Mouse (Mus musculus): ENCODE results near the gene Zfp503. TPM values are rescaled to one million over a fixed set of nuclear protein-coding genes. Genes with fewer than 3 reads are reported as not detected.

Gene Zfp503
- polyA plus RNA-seq, 1 experiment: 18.2 TPM

DNA sequence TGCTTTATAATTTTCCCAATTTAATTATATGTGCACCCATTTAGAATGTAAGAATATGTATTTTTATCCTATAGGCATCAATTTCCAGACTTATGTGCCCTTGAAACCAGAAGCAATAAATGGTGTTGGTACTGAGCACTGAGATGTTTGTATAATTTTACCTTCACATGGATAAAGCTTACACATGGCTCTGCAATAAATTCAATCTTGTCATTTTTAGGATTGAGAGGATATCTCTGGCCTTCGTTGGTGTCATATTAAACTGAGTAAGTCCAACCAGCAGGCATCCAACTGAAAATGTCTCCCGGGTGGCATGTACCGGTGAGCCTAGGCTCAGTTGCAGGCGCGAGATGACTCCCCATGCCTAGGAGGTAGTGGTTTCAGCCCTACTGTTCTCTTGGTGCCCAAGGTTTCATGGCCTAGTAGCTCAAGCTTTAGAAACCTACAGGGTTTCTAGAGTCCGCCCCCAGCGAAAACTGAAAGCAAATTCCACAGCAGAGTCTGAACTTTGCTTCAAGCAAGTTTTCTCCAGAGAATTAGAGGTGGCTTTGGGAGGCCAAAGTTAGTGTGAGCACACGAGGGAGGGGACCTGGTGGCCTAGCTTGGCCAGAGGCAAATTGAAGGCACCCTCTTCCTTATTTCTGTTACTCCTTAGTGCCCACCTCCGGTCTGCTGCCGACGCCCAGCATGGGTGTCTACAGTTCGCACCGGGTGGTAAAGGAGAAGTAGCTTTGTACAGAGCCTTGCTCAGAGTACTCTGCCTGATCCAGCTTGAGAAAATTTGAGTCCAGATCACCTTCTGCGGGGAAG, 4.1 kb upstream of the Zfp503 start:
- Histone ChIP-seq H3K27ac (ENCODE audit: insufficient read depth, low read depth, low read length) (peak overlapping the region; percentile 83), H3K4me1 (ENCODE audit: control insufficient read depth, insufficient read depth, insufficient read length, low read length) (peaks cover 15% of the 10 kb centered on the region), H3K36me3 (ENCODE audit: control insufficient read depth, insufficient read depth, low read length) (no peaks in the 10 kb centered on the region), H3K27me3 (ENCODE audit: control insufficient read depth, insufficient read depth, low read length) (no peaks in the 10 kb centered on the region), H3K4me3 (ENCODE audit: low read depth, low read length) (peak overlapping the region; percentile 56)
- TF ChIP-seq POLR2A (IDR thresholded peaks at IDR 0.05; ENCODE audit: low read depth, low read length) (no peak), CTCF (IDR thresholded peaks at IDR 0.05; ENCODE audit: extremely low read depth, insufficient read length, insufficient replicate concordance, low read depth, low read length) (no peak)
- WGBS: 15% methylated on average over 14 of the region's 14 CpGs

DNA sequence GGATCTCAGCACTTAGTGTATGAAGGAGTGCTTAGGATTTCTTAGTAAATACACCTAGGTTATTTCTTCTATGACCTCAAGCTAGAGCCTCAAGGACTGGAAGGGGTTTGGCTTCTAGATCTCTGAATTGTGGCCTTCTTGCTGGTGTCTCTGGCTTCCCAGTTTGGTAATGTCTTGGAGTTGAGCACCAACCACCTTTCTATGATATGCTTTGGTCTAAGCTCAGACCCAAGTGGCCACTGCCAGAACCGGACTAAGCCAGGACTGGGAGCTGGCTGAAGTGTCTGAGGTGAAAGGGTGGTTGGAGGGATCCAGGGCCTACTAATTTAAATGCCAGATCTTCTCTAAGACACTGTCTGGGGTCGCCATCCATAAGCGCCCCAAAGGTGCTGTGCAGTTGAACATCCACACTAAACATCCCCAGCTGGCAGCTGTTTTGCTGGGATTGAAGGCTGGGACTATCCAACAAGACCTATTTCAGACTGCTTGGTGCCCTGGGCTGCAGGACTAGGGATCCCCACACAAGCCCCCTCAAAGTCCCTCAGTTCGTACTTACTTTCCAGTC, 3.0 kb upstream of the Zfp503 start:
- H3K4me3 ChIP-seq (ENCODE audit: low read depth, low read length): no peak overlapping the region
- H3K27ac ChIP-seq (ENCODE audit: insufficient read depth, low read depth, low read length): peak overlapping the region; percentile 18; the same call in 1 of the 2 replicates
- no peaks in the 10 kb centered on the region for H3K27me3 ChIP-seq (ENCODE audit: control insufficient read depth, insufficient read depth, low read length)
- peaks cover 15% of the 10 kb centered on the region for H3K4me1 ChIP-seq (ENCODE audit: control insufficient read depth, insufficient read depth, insufficient read length, low read length)
- TF ChIP-seq CTCF (IDR thresholded peaks at IDR 0.05; ENCODE audit: extremely low read depth, insufficient read length, insufficient replicate concordance, low read depth, low read length) (no peak), POLR2A (IDR thresholded peaks at IDR 0.05; ENCODE audit: low read depth, low read length) (no peak)
- WGBS: 88% methylated on average over 4 of the region's 4 CpGs
- no peaks in the 10 kb centered on the region for H3K36me3 ChIP-seq (ENCODE audit: control insufficient read depth, insufficient read depth, low read length)

DNA sequence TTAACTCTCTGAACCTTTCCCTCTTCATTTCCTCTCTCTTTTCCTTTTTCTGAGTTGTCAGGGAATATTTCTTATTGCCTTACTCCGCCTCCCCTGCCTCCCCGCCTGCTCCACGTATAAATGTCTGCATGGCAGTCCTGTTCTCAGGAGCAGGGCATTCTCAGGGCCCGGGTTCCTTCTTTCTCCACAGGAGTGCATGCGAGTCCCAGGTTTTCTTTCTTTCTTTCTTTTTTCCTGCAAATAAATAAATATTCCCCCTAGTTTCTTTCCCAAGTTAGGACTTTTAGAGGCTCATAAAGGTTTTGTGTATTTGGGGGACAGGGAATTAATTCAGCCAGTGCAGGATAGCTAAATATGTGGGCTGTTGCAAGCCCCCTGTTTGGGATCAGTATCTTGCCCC, 2.5 kb upstream of the Zfp503 start:
- 30% methylated on average over 5 of the region's 5 CpGs for WGBS
- no peak for TF ChIP-seq POLR2A (IDR thresholded peaks at IDR 0.05; ENCODE audit: low read depth, low read length)
- no peak for TF ChIP-seq CTCF (IDR thresholded peaks at IDR 0.05; ENCODE audit: extremely low read depth, insufficient read length, insufficient replicate concordance, low read depth, low read length)
- H3K36me3 ChIP-seq (ENCODE audit: control insufficient read depth, insufficient read depth, low read length): no peaks in the 10 kb centered on the region
- no peaks in the 10 kb centered on the region for H3K27me3 ChIP-seq (ENCODE audit: control insufficient read depth, insufficient read depth, low read length)
- peaks cover 15% of the 10 kb centered on the region for H3K4me1 ChIP-seq (ENCODE audit: control insufficient read depth, insufficient read depth, insufficient read length, low read length)
- no peak overlapping the region for H3K4me3 ChIP-seq (ENCODE audit: low read depth, low read length)
- no peak overlapping the region for H3K27ac ChIP-seq (ENCODE audit: insufficient read depth, low read depth, low read length)

DNA sequence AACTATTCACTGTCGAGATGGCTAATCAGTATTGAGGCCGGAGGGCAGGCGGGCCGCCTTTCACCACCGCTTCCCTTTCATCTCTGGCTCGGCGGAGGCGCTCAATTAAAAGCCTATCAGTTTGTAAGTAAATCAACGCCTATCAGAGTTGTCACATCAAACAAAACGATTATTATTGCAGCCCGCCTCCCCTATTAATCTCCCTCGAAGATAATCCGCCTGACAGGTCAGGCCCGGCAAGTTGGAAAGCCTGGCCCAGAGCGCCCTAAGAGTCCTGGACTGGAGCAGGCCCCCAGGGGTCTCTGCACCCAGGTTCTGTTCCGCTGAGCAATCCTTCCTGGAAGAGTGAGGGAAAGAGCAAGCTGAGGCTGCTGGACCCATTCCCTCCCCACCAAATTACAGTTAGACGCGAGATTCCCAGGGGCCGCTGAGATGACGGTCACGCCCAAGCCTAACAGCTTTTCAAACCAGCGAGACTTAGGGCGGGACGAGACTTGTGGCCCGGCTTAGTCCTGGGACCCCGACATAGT, 1.9 kb upstream of the Zfp503 start:
- H3K4me3 ChIP-seq (ENCODE audit: low read depth, low read length): peak overlapping the region; percentile 58
- H3K36me3 ChIP-seq (ENCODE audit: control insufficient read depth, insufficient read depth, low read length): no peaks in the 10 kb centered on the region
- TF ChIP-seq POLR2A (IDR thresholded peaks at IDR 0.05; ENCODE audit: low read depth, low read length): no peak; the same call in 1 of the 2 replicates
- no peak for TF ChIP-seq CTCF (IDR thresholded peaks at IDR 0.05; ENCODE audit: extremely low read depth, insufficient read length, insufficient replicate concordance, low read depth, low read length)
- 13% methylated on average over 26 of the region's 26 CpGs for WGBS
- peaks cover 15% of the 10 kb centered on the region for H3K4me1 ChIP-seq (ENCODE audit: control insufficient read depth, insufficient read depth, insufficient read length, low read length)
- peak overlapping the region; percentile 40 for H3K27ac ChIP-seq (ENCODE audit: insufficient read depth, low read depth, low read length)
- no peaks in the 10 kb centered on the region for H3K27me3 ChIP-seq (ENCODE audit: control insufficient read depth, insufficient read depth, low read length)

DNA sequence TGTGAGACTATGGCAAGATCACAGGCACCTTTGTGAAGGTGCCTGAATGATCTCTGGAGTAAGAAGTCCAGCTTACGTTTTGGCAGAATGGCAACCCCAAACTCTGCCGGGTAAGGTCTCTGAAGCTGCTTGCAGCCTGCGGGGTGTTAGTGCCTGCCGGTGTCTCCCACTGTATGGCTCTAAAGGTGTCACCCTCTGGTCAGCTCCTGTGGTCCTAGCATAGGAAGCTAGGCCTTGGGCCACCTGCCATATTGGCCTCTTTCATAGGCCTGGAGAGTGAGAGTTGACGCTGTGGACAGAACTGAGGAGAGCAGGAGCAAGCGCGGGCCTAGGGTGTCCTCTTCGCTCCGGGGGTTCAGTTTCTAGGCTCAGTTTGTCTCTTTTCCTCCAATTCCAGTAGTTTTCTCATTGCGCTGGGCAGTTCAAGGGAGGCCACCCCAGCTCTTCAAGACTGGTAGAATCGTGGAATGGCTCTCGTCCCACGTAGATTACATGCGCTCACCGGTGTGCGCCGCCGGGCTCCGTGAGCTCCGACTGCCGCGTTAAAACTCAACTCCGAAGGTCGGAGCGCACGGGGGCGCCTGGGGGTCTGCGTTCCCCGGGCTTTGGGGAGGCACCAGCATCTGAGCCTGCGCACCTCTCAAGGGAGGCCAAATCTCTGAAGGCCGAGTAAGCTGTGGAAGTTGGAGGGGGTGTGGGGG, 1.1 kb upstream of the Zfp503 start:
- peak overlapping the region; percentile 81 for H3K27ac ChIP-seq (ENCODE audit: insufficient read depth, low read depth, low read length)
- H3K4me1 ChIP-seq (ENCODE audit: control insufficient read depth, insufficient read depth, insufficient read length, low read length): peaks cover 15% of the 10 kb centered on the region
- 7% methylated on average over 31 of the region's 31 CpGs for WGBS
- H3K4me3 ChIP-seq (ENCODE audit: low read depth, low read length): peak overlapping the region; percentile 58
- TF ChIP-seq CTCF (IDR thresholded peaks at IDR 0.05; ENCODE audit: extremely low read depth, insufficient read length, insufficient replicate concordance, low read depth, low read length) (no peak), POLR2A (IDR thresholded peaks at IDR 0.05; ENCODE audit: low read depth, low read length) (no peak)
- H3K27me3 ChIP-seq (ENCODE audit: control insufficient read depth, insufficient read depth, low read length): peaks cover 2% of the 10 kb centered on the region; the same call in 1 of the 2 replicates
- H3K36me3 ChIP-seq (ENCODE audit: control insufficient read depth, insufficient read depth, low read length): 0 out of 2 replicates have a peak, but pooled peaks cover 2% of the 10 kb centered on the region

DNA sequence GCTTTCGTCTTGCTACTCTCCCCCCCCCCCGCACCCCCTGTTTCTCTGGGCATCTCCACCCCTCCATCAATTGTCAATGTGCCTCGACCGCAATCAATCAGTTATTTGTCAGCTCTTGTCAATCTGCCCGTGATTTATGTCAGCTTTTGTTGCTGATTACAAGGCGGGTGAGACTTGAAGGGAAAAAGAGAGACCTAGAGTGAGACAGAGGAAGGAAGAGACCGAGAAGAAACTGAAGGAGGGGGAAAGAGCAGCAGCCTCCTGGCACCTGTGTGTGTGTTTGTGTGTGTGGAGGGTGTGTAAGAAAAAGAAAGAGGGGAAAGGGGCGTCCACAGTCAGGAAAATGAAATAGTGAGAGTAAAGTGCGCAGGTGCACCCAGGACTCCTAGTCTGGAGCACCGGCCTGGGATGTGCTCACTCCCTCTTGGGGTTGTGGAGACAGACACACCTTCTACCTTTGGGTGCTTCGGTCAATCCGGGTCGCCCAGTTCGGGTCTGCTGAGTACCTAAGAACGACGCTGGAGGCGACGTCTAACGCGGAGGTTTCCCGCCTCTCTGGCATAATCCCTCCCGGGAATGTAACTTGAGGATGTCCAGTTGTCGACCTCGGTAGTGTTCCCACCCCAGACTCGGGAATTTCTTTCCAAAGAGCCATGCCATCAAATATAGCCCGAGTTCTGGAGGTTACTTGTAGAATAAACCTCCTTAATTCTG, 667 bp downstream of the Zfp503 start:
- Histone ChIP-seq H3K4me3 (ENCODE audit: low read depth, low read length) (peak overlapping the region; percentile 97), H3K4me1 (ENCODE audit: control insufficient read depth, insufficient read depth, insufficient read length, low read length) (peaks cover 12% of the 10 kb centered on the region), H3K36me3 (ENCODE audit: control insufficient read depth, insufficient read depth, low read length) (peaks cover 10% of the 10 kb centered on the region), H3K27me3 (ENCODE audit: control insufficient read depth, insufficient read depth, low read length) (peaks cover 8% of the 10 kb centered on the region; the same call in 1 of the 2 replicates), H3K27ac (ENCODE audit: insufficient read depth, low read depth, low read length) (peak overlapping the region; percentile 81)
- 2% methylated on average over 26 of the region's 26 CpGs for WGBS
- TF ChIP-seq CTCF (IDR thresholded peaks at IDR 0.05; ENCODE audit: extremely low read depth, insufficient read length, insufficient replicate concordance, low read depth, low read length) (no peak), POLR2A (IDR thresholded peaks at IDR 0.05; ENCODE audit: low read depth, low read length) (0 out of 2 replicates have a peak, but pooled peaks have one; percentile 34)

Data from small intestine, adult 2 months (tissue).